Mouse (Mus musculus) limb, embryonic 14.5 days (tissue): ENCODE results near the gene Ahdc1. TPM values are rescaled to one million over a fixed set of nuclear protein-coding genes. Genes with fewer than 3 reads are reported as not detected.

ENCODE experiments used
- ATAC-seq: fragments of 200-750 bp; cut with Nextera tagmentation; 2 replicates; pipeline ENCODE4 v1.8.0; 2017; ENCODE audit warnings: low read depth, moderate number of reproducible peaks, moderate TSS enrichment; ENCODE audit not compliant: low FRiP score
- DNase-seq: peaks from one replicate; pipeline ENCODE4 v3.0.0-alpha.2; 2015; ENCODE audit warnings: low spot score
- H3K27ac ChIP-seq: fragments of 300-500 bp; sonication (generic); replicated peaks from 2 replicates; pipeline ENCODE4 v1.5.1; 2014; ENCODE audit warnings: low read depth, mild to moderate bottlenecking, low read length, moderate library complexity, mixed read lengths
- H3K27me3 ChIP-seq: fragments of 300-500 bp; sonication (generic); 2 replicates; pipeline ENCODE4 v1.6.1; 2014; ENCODE audit warnings: low read length, mixed read lengths; ENCODE audit not compliant: control insufficient read depth, insufficient read depth
- H3K36me3 ChIP-seq: fragments of 300-500 bp; sonication (generic); 2 replicates; pipeline ENCODE4 v1.6.1; 2014; ENCODE audit warnings: mild to moderate bottlenecking, low read length, moderate library complexity, mixed read lengths; ENCODE audit not compliant: control insufficient read depth, insufficient read depth
- H3K4me1 ChIP-seq: fragments of 300-500 bp; sonication (generic); 2 replicates; pipeline ENCODE4 v1.6.1; 2014; ENCODE audit warnings: antibody characterized with exemption, low read length, mixed read lengths; ENCODE audit not compliant: control insufficient read depth, insufficient read depth
- H3K4me2 ChIP-seq: fragments of 300-500 bp; sonication (generic); replicated peaks from 2 replicates; pipeline ENCODE4 v1.6.1; 2014; ENCODE audit warnings: low read depth, mild to moderate bottlenecking, low read length, moderate library complexity; ENCODE audit not compliant: severe bottlenecking
- H3K4me3 ChIP-seq: fragments of 300-500 bp; sonication (generic); replicated peaks from 2 replicates; pipeline ENCODE4 v1.5.1; 2014; ENCODE audit warnings: low read length
- H3K9ac ChIP-seq: fragments of 300-500 bp; sonication (generic); 2 replicates; pipeline ENCODE4 v1.6.1; 2014; ENCODE audit warnings: mild to moderate bottlenecking, low read depth, low read length, moderate library complexity; ENCODE audit not compliant: severe bottlenecking
- H3K9me3 ChIP-seq: fragments of 300-500 bp; sonication (generic); 2 replicates; pipeline ENCODE4 v1.6.1; 2016; ENCODE audit warnings: low read length; ENCODE audit not compliant: control insufficient read depth
- POLR2A ChIP-seq: fragments of 200-500 bp; IDR thresholded peaks from 2 replicates; pipeline ENCODE4 v1.8.0; 2012; ENCODE audit warnings: inconsistent platforms, mild to moderate bottlenecking, moderate library complexity, borderline replicate concordance; ENCODE audit not compliant: insufficient read depth, insufficient read length; ENCODE audit errors: extremely low read depth
- WGBS: fragments of 180-500 bp; shearing (Covaris S2); extraction: QIAGEN DNeasy Blood & Tissue Kit; methylation state at CpG from one replicate; pipeline ENCODE4 v1.1.7; 2014; 5-methylcytosine and 5-hydroxymethylcytosine counted together
- polyA plus RNA-seq, 2 experiments: library from polyadenylated mRNA; depleted of rRNA in 1 of 2; stranded (reverse) in 1 of 2; unstranded in 1 of 2; fragments of >200 nt; fragmentation: Nextera tagmentation in 1 of 2; extraction: Ambion mirVana in 1 of 2; gene quantifications; 2 replicates each; pipeline versions ENCODE4 v1.2.1 to v1.2.3; 2012 to 2014

Ahdc1 gene
- polyA plus RNA-seq, 2 experiments, result 12.9 to 29.6 TPM

- Histone ChIP-seq H3K36me3 (peaks cover 20% of the 10 kb centered on the region; the same call in 1 of the 2 replicates), H3K4me1 (peaks cover 30% of the 10 kb centered on the region), H3K27ac (no peak overlapping the region), H3K27me3 (no peaks in the 10 kb centered on the region), H3K9me3 (no peaks in the 10 kb centered on the region), H3K9ac (no peak overlapping the region), H3K4me3 (no peak overlapping the region), H3K4me2 (no peak overlapping the region)
- TF ChIP-seq POLR2A, result no peak
- no peak for ATAC-seq
- 77% methylated on average over 6 of the region's 6 CpGs for WGBS
- no peak for DNase-seq
Measured at GRCm38 (mm10) chr4:133028875-133029274, 17.8 kb downstream of the Ahdc1 start.

GRCm38 (mm10) chr4:133032410-133033095 is 21.5 kb downstream of the Ahdc1 start:
- WGBS, result 81% methylated on average over 8 of the region's 8 CpGs
- Histone ChIP-seq H3K4me2 (no peak overlapping the region), H3K27ac (no peak overlapping the region), H3K4me1 (peaks cover 14% of the 10 kb centered on the region), H3K9me3 (no peaks in the 10 kb centered on the region), H3K9ac (no peak overlapping the region), H3K36me3 (peaks cover 26% of the 10 kb centered on the region), H3K27me3 (no peaks in the 10 kb centered on the region), H3K4me3 (no peak overlapping the region)
- DNase-seq (no peak), ATAC-seq (no peak)
- no peak for TF ChIP-seq POLR2A

GRCm38 (mm10) chr4:133034478-133034877 is 23.4 kb downstream of the Ahdc1 start:
- Histone ChIP-seq H3K9me3 (no peaks in the 10 kb centered on the region), H3K4me2 (no peak overlapping the region), H3K4me3 (no peak overlapping the region), H3K4me1 (peaks cover 23% of the 10 kb centered on the region), H3K9ac (no peak overlapping the region), H3K36me3 (peaks cover 26% of the 10 kb centered on the region), H3K27ac (no peak overlapping the region), H3K27me3 (no peaks in the 10 kb centered on the region)
- TF ChIP-seq POLR2A, result no peak
- no peak for ATAC-seq
- WGBS, result 85% methylated on average over 10 of the region's 10 CpGs
- DNase-seq, result no peak

- Histone ChIP-seq H3K27ac (no peak overlapping the region), H3K4me2 (no peak overlapping the region), H3K4me1 (peaks cover 28% of the 10 kb centered on the region), H3K27me3 (no peaks in the 10 kb centered on the region), H3K4me3 (no peak overlapping the region), H3K9me3 (no peaks in the 10 kb centered on the region), H3K36me3 (peaks cover 18% of the 10 kb centered on the region), H3K9ac (no peak overlapping the region)
- DNase-seq (no peak), ATAC-seq (no peak)
- no peak for TF ChIP-seq POLR2A
- 90% methylated on average over 1 of the region's 1 CpGs for WGBS
Measured at GRCm38 (mm10) chr4:133035446-133035845, 24.4 kb downstream of the Ahdc1 start.

GRCm38 (mm10) chr4:133035946-133036345 is 24.9 kb downstream of the Ahdc1 start:
- Histone ChIP-seq H3K4me1 (peaks cover 33% of the 10 kb centered on the region), H3K9ac (no peak overlapping the region), H3K4me2 (no peak overlapping the region), H3K36me3 (peaks cover 18% of the 10 kb centered on the region), H3K4me3 (no peak overlapping the region), H3K9me3 (no peaks in the 10 kb centered on the region), H3K27me3 (no peaks in the 10 kb centered on the region), H3K27ac (no peak overlapping the region)
- WGBS, result 54% methylated on average over 3 of the region's 3 CpGs
- DNase-seq (no peak), ATAC-seq (no peak)
- TF ChIP-seq POLR2A, result no peak
